Mouse (Mus musculus) C2C12 (cell line): ENCODE results near the gene Ap1s3.

ENCODE experiments used
- CTCF ChIP-seq: IDR thresholded peaks from one replicate; pipeline ENCODE4 v1.5.1; 2011; ENCODE audit not compliant: control insufficient read depth, insufficient read depth, insufficient read length
- MAX ChIP-seq: IDR thresholded peaks from one replicate; pipeline ENCODE4 v1.6.1; 2011; ENCODE audit warnings: mild to moderate bottlenecking, control low read depth
- MYOD1 ChIP-seq: IDR thresholded peaks from one replicate; pipeline ENCODE4 v1.6.1; 2011; ENCODE audit warnings: low read depth; ENCODE audit not compliant: control insufficient read depth, insufficient read length

DNA sequence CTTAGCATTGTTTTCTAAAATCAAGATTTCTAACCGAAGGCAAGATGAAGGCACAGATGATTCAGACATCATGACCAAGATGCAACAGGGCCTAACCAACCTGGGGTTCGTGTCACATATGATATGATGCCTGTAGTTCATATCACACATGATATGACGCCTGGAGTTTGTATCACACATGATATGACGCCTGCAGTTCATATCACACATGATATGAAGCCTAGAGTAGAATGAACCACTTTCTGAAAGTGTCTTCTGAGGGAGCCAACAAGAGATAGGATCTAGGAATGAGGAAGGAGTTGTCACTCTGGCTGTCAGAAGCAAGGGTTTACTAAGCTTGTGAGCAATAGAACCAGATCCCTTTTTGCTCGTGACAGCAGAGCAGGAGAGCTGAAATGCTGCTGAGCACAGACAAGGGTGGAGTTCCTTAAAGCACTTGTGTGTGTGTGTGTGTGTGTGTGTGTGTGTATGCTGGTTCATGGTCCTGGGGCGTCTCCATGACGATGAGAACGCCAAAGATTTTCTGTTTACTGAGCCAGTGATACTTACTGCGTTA lies 2.3 kb downstream of the Ap1s3 start:
- TF ChIP-seq MYOD1 (no peak), CTCF (no peak), MAX (no peak)
